Mouse (Mus musculus) hindbrain, embryonic 11.5 days (tissue): ENCODE measurements around the gene Olfr180. TPM values are rescaled to one million over a fixed set of nuclear protein-coding genes. Genes with fewer than 3 reads are reported as not detected.

Experiments
- ATAC-seq: fragments of 200-750 bp; cut with Nextera tagmentation; 2 replicates; pipeline ENCODE4 v1.8.0; 2017; ENCODE audit warnings: mild to moderate bottlenecking, moderate TSS enrichment, moderate library complexity; ENCODE audit not compliant: low FRiP score
- DNase-seq: peaks from one replicate; pipeline ENCODE4 v3.0.0-alpha.2; 2015; ENCODE audit warnings: low spot score
- H3K27ac ChIP-seq: fragments of 300-500 bp; sonication (generic); 2 replicates; pipeline ENCODE4 v1.5.1; 2014; ENCODE audit warnings: mild to moderate bottlenecking, low read depth, low read length
- H3K27me3 ChIP-seq: fragments of 300-500 bp; sonication (generic); 2 replicates; pipeline ENCODE4 v1.6.1; 2014; ENCODE audit warnings: mild to moderate bottlenecking, low read length, moderate library complexity, mixed read lengths; ENCODE audit not compliant: control insufficient read depth, insufficient read depth
- H3K36me3 ChIP-seq: fragments of 300-500 bp; sonication (generic); 2 replicates; pipeline ENCODE4 v1.6.1; 2014; ENCODE audit warnings: mild to moderate bottlenecking, low read length, moderate library complexity, mixed read lengths; ENCODE audit not compliant: control insufficient read depth, insufficient read depth
- H3K4me1 ChIP-seq: fragments of 300-500 bp; sonication (generic); replicated peaks from 2 replicates; pipeline ENCODE4 v1.6.1; 2014; ENCODE audit warnings: low read length, mixed read lengths; ENCODE audit not compliant: control insufficient read depth, insufficient read depth
- H3K4me2 ChIP-seq: fragments of 300-500 bp; sonication (generic); replicated peaks from 2 replicates; pipeline ENCODE4 v1.6.1; 2014; ENCODE audit warnings: mild to moderate bottlenecking, low read depth, low read length
- H3K4me3 ChIP-seq: fragments of 300-500 bp; sonication (generic); 2 replicates; pipeline ENCODE4 v1.5.1; 2014; ENCODE audit warnings: low read depth, low read length
- H3K9ac ChIP-seq: fragments of 300-500 bp; sonication (generic); 2 replicates; pipeline ENCODE4 v1.6.1; 2014; ENCODE audit warnings: low read depth, low read length
- H3K9me3 ChIP-seq: fragments of 300-500 bp; sonication (generic); 2 replicates; pipeline ENCODE4 v1.6.1; 2016; ENCODE audit warnings: low read length; ENCODE audit not compliant: control insufficient read depth
- WGBS: fragments of 180-500 bp; shearing (Covaris S2); extraction: QIAGEN DNeasy Blood & Tissue Kit; methylation state at CpG from one replicate; pipeline ENCODE4 v1.1.7; 2014; 5-methylcytosine and 5-hydroxymethylcytosine counted together
- polyA plus RNA-seq: library from polyadenylated mRNA; unstranded; fragments of >200 nt; fragmentation: Nextera tagmentation; extraction: Ambion mirVana; gene quantifications from 2 replicates; pipeline ENCODE4 v1.2.1, GENCODE M21; 2014

Gene Olfr180
- not detected in 2 replicates for polyA plus RNA-seq

DNA sequence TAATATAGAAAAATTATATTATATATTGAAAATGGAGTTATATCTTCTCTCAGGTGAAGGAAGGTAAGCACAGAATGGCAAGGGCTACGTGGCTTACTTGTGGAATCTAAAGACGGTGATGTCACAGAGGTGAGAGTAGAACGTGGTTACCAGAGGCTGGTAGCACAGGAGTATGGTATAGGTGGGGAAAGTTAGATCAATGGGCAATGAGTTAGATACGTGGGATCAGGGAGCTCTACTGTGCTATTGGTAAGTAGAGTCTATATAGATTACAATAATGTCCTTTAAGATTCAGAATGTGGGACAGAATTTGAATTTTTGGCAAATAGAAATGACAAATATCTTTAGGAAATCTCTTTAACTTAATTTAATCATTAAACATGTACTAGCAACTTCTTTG lies at the start of gene Olfr180:
TSS of gene Olfr180 (minus strand) at position 101 of the 400 bp plus-strand sequence.
- ATAC-seq: no peak
- H3K4me3 ChIP-seq: no peak within 1 kb of the TSS
- 81% methylated on average over 4 of the region's 4 CpGs for WGBS

DNA sequence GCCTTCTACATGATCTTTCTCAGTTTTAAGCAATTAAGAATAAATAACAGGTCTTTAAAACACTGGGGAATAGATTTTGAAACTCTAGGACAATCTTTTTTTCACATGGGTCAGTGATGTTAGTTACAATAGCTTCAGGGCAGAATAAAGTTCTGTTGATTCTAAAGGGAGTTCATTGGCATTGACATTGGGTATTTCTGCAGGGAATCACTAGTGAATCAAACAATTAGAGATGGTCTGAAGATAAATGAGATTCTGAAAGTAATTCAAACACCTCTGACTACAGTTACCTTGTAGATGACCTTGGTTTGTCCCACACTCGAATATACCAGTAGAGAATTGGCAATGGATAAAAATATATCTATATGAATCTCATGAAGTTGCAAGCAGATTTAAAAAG lies 537 bp downstream of the Olfr180 start, which contains the start of gene Olfr181:
TSS of gene Olfr181 (minus strand) at position 101 of the 400 bp plus-strand sequence.
- H3K27me3 ChIP-seq: no peaks in the 10 kb centered on the region
- H3K27ac ChIP-seq: no peak within 1 kb of the TSS
- H3K9ac ChIP-seq: no peak within 1 kb of the TSS
- WGBS: 66% methylated on average over 1 of the region's 1 CpGs
- no peaks in the 10 kb centered on the region for H3K36me3 ChIP-seq
- H3K4me2 ChIP-seq: no peak within 1 kb of the TSS
- no peak for ATAC-seq
- no peak within 1 kb of the TSS for H3K4me3 ChIP-seq
- no peaks in the 10 kb centered on the region for H3K4me1 ChIP-seq
- no peak for DNase-seq
- no peaks in the 10 kb centered on the region for H3K9me3 ChIP-seq

More for the DNA sequence above, at the start of gene Olfr180:
- H3K36me3 ChIP-seq: no peaks in the 10 kb centered on the region
- H3K27ac ChIP-seq: no peak within 1 kb of the TSS
- H3K9ac ChIP-seq: no peak within 1 kb of the TSS
- H3K4me1 ChIP-seq: no peaks in the 10 kb centered on the region
- no peaks in the 10 kb centered on the region for H3K9me3 ChIP-seq
- no peak within 1 kb of the TSS for H3K4me2 ChIP-seq
- H3K27me3 ChIP-seq: no peaks in the 10 kb centered on the region
- no peak for DNase-seq

DNA sequence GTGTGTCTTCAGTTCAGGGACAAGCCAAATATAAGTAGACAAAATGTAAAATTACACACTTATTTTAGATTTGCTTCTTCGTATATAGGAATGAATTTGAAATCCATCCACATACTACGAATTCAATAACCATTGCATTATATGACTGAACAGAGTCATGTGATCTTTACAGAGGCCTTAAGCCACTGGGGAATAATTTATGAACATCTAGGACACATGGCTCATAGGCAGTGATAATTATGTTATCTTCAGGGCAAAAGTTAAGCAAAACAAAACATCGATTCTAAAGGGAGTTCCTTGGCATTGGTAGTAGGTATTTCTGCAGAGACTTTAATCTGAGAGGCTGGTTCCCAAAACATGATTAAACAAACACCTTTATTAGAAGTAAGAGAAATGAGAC lies 37.2 kb downstream of the Olfr180 start, which contains the start of gene Olfr178:
TSS of gene Olfr178 (minus strand) at position 101 of the 400 bp plus-strand sequence.
- Histone ChIP-seq H3K4me3 (no peak within 1 kb of the TSS), H3K36me3 (no peaks in the 10 kb centered on the region), H3K27me3 (no peaks in the 10 kb centered on the region), H3K4me1 (no peaks in the 10 kb centered on the region), H3K27ac (no peak within 1 kb of the TSS), H3K9me3 (no peaks in the 10 kb centered on the region), H3K4me2 (no peak within 1 kb of the TSS), H3K9ac (no peak within 1 kb of the TSS)
- WGBS: 90% methylated on average over 3 of the region's 3 CpGs
- no peak for DNase-seq
- no peak for ATAC-seq

GRCm38 (mm10) chr16:58884416-58884815 lies 44.8 kb downstream of the Olfr180 start:
- no peaks in the 10 kb centered on the region for H3K27me3 ChIP-seq
- H3K4me3 ChIP-seq: no peak overlapping the region
- 93% methylated on average over 2 of the region's 2 CpGs for WGBS
- H3K9ac ChIP-seq: no peak overlapping the region
- H3K27ac ChIP-seq: no peak overlapping the region
- H3K36me3 ChIP-seq: no peaks in the 10 kb centered on the region
- DNase-seq (no peak), ATAC-seq (no peak)
- no peaks in the 10 kb centered on the region for H3K9me3 ChIP-seq
- H3K4me1 ChIP-seq: no peaks in the 10 kb centered on the region
- no peak overlapping the region for H3K4me2 ChIP-seq

GRCm38 (mm10) chr16:58874668-58875067 lies 54.5 kb downstream of the Olfr180 start, which contains the start of gene Olfr177:
Gene Olfr177, minus strand, starts transcription at chr16:58874768.
- H3K4me2 ChIP-seq: no peak within 1 kb of the TSS
- no peaks in the 10 kb centered on the region for H3K36me3 ChIP-seq
- no peak within 1 kb of the TSS for H3K27ac ChIP-seq
- H3K27me3 ChIP-seq: no peaks in the 10 kb centered on the region
- DNase-seq: no peak
- H3K9ac ChIP-seq: no peak within 1 kb of the TSS
- WGBS: 58% methylated on average over 1 of the region's 1 CpGs
- H3K4me3 ChIP-seq: no peak within 1 kb of the TSS
- H3K4me1 ChIP-seq: no peaks in the 10 kb centered on the region
- no peaks in the 10 kb centered on the region for H3K9me3 ChIP-seq
- no peak for ATAC-seq

Other genes with a start within 250 kb of the Olfr180 start
- gene Gpr15, start 210.3 kb downstream of the Olfr180 start, polyA plus RNA-seq: not detected in 2 replicates
- 137 and 140 TPM in 2 replicates for gene Cldnd1, start 201.5 kb downstream of the Olfr180 start, polyA plus RNA-seq
- not detected in 2 replicates for gene Olfr172, start 166.2 kb downstream of the Olfr180 start, polyA plus RNA-seq
- gene Olfr173, start 129.1 kb downstream of the Olfr180 start, polyA plus RNA-seq: not detected in 2 replicates
- gene Olfr175-ps1, start 102.6 kb downstream of the Olfr180 start, polyA plus RNA-seq: not detected in 2 replicates
- gene Olfr177, start 54.6 kb downstream of the Olfr180 start, polyA plus RNA-seq: not detected in 2 replicates
- not detected in 2 replicates for gene Olfr178, start 37.3 kb downstream of the Olfr180 start, polyA plus RNA-seq
- gene Olfr181, start 637 bp downstream of the Olfr180 start, polyA plus RNA-seq: not detected in 2 replicates
- not detected in 2 replicates for gene Olfr183, start 66.0 kb upstream of the Olfr180 start, polyA plus RNA-seq
- gene Olfr186, start 100.9 kb upstream of the Olfr180 start, polyA plus RNA-seq: not detected in 2 replicates
- gene Olfr187, start 110.4 kb upstream of the Olfr180 start, polyA plus RNA-seq: not detected in 2 replicates
- gene Olfr190, start 148.6 kb upstream of the Olfr180 start, polyA plus RNA-seq: not detected in 2 replicates
- gene Olfr191, start 160.4 kb upstream of the Olfr180 start, polyA plus RNA-seq: not detected in 2 replicates
- not detected in 2 replicates for gene Olfr193, start 182.5 kb upstream of the Olfr180 start, polyA plus RNA-seq
- gene Olfr194, start 191.7 kb upstream of the Olfr180 start, polyA plus RNA-seq: not detected in 2 replicates
- not detected in 2 replicates for gene Olfr195, start 217.7 kb upstream of the Olfr180 start, polyA plus RNA-seq
- gene Olfr196, start 241.1 kb upstream of the Olfr180 start, polyA plus RNA-seq: not detected in 2 replicates